Mouse (Mus musculus) CH12.LX (cell line): ENCODE data around the gene Trappc10. TPM values are rescaled to one million over a fixed set of nuclear protein-coding genes. Genes with fewer than 3 reads are reported as not detected.

ENCODE experiments used
- DNase-seq: peaks from one replicate; pipeline ENCODE4 v3.0.0-alpha.2; 2013; ENCODE audit errors: extremely low read depth
- H3K27ac ChIP-seq: 2 replicates; pipeline ENCODE4 v1.5.1; 2012; ENCODE audit warnings: low read depth, mild to moderate bottlenecking, control low read depth, moderate library complexity; ENCODE audit not compliant: insufficient read depth
- H3K27me3 ChIP-seq: replicated peaks from 2 replicates; pipeline ENCODE3; 2012; ENCODE audit warnings: inconsistent platforms
- H3K36me3 ChIP-seq, 2 experiments: replicated peaks in 1 of 2; 2 replicates each; pipeline versions ENCODE3 to v1.6.1; 2012; ENCODE audit warnings: inconsistent platforms in 1 of 2, low read length in 1 of 2, mild to moderate bottlenecking in 1 of 2, mixed read lengths in 1 of 2, moderate library complexity in 1 of 2; ENCODE audit not compliant: control insufficient read depth in 1 of 2, insufficient read depth in 1 of 2
- H3K4me1 ChIP-seq, 2 experiments: 2 replicates each; pipeline ENCODE4 v1.6.1; 2012; ENCODE audit warnings: inconsistent platforms in 1 of 2, moderate library complexity in 1 of 2; ENCODE audit not compliant: insufficient read depth in 2 of 2, control insufficient read depth in 1 of 2
- H3K4me2 ChIP-seq: 2 replicates; pipeline ENCODE4 v1.6.1; 2012; ENCODE audit warnings: low read depth, mild to moderate bottlenecking, control low read depth; ENCODE audit not compliant: poor library complexity, insufficient read depth, severe bottlenecking
- H3K4me3 ChIP-seq, 3 experiments: fragments of 150-350 bp in 1 of 3; sonication (generic) in 1 of 3; replicated peaks in 1 of 3; 2 replicates each; pipeline versions ENCODE3 to v1.5.1; 2011 to 2012; ENCODE audit warnings: low read depth in 2 of 3, low read length in 2 of 3, mild to moderate bottlenecking in 2 of 3, moderate library complexity in 2 of 3, control low read depth in 1 of 3, improper control_type of control experiment in 1 of 3, inconsistent platforms in 1 of 3, mixed read lengths in 1 of 3; ENCODE audit not compliant: poor library complexity in 1 of 3
- H3K79me2 ChIP-seq: replicated peaks from 2 replicates; pipeline ENCODE4 v1.6.1; 2012; ENCODE audit warnings: mild to moderate bottlenecking, moderate library complexity; ENCODE audit not compliant: control insufficient read depth, poor library complexity, insufficient read depth, severe bottlenecking; ENCODE audit errors: extremely low read depth
- H3K9ac ChIP-seq: 2 replicates; pipeline ENCODE4 v1.6.1; 2012; ENCODE audit warnings: low read depth, mild to moderate bottlenecking, control low read depth, moderate library complexity; ENCODE audit not compliant: insufficient read depth
- H3K9me3 ChIP-seq: replicated peaks from 2 replicates; pipeline ENCODE3; 2012; ENCODE audit warnings: low read length, inconsistent platforms, mixed read lengths
- CHD1 ChIP-seq: IDR thresholded peaks from 2 replicates; pipeline ENCODE4 v1.6.1; 2012; ENCODE audit warnings: low read depth, low read length, improper control_type of control experiment, inconsistent platforms
- CHD2 ChIP-seq: IDR thresholded peaks from 2 replicates; pipeline ENCODE4 v1.6.1; 2011; ENCODE audit warnings: low read length, improper control_type of control experiment
- E2F4 ChIP-seq: IDR thresholded peaks from 2 replicates; pipeline ENCODE4 v1.6.1; 2011; ENCODE audit warnings: low read depth, low read length, improper control_type of control experiment; ENCODE audit not compliant: insufficient replicate concordance
- ELF1 ChIP-seq: IDR thresholded peaks from 2 replicates; pipeline ENCODE4 v1.6.1; 2014; ENCODE audit warnings: low read depth, mild to moderate bottlenecking, inconsistent platforms, low read length, improper control_type of control experiment
- HCFC1 ChIP-seq: IDR thresholded peaks from 2 replicates; pipeline ENCODE4 v1.6.1; 2012; ENCODE audit warnings: low read depth, mild to moderate bottlenecking, inconsistent platforms, low read length, improper control_type of control experiment
- JUND ChIP-seq: conservative IDR thresholded peaks from 2 replicates; pipeline ENCODE4 v1.6.1; 2011; ENCODE audit warnings: low read depth, low read length, improper control_type of control experiment
- KAT2A ChIP-seq: IDR thresholded peaks from 2 replicates; pipeline ENCODE4 v1.6.1; 2012; ENCODE audit warnings: low read length, improper control_type of control experiment, inconsistent platforms; ENCODE audit not compliant: insufficient replicate concordance
- MAFK ChIP-seq: IDR thresholded peaks from 2 replicates; pipeline ENCODE4 v1.6.1; 2011; ENCODE audit warnings: low read length, improper control_type of control experiment; ENCODE audit not compliant: insufficient replicate concordance
- MAZ ChIP-seq: IDR thresholded peaks from 2 replicates; pipeline ENCODE4 v1.6.1; 2012; ENCODE audit warnings: low read depth, mild to moderate bottlenecking, inconsistent platforms, low read length, improper control_type of control experiment, moderate library complexity
- MEF2A ChIP-seq: IDR thresholded peaks from 2 replicates; pipeline ENCODE4 v1.6.1; 2014; ENCODE audit warnings: low read depth, mild to moderate bottlenecking, inconsistent platforms, low read length, improper control_type of control experiment, borderline replicate concordance
- MXI1 ChIP-seq: IDR thresholded peaks from 2 replicates; pipeline ENCODE4 v1.6.1; 2011; ENCODE audit warnings: mild to moderate bottlenecking, low read depth, low read length, improper control_type of control experiment
- MYC ChIP-seq: IDR thresholded peaks from 2 replicates; pipeline ENCODE4 v1.6.1; 2011; ENCODE audit warnings: low read depth, mild to moderate bottlenecking, improper control_type of control experiment, low read length
- NELFE ChIP-seq: IDR thresholded peaks from 2 replicates; pipeline ENCODE4 v1.6.1; 2011; ENCODE audit warnings: low read depth, low read length, improper control_type of control experiment
- NRF1 ChIP-seq: IDR thresholded peaks from 2 replicates; pipeline ENCODE4 v1.6.1; 2014; ENCODE audit warnings: low read depth, mild to moderate bottlenecking, inconsistent platforms, low read length, improper control_type of control experiment, moderate library complexity
- PAX5 ChIP-seq: IDR thresholded peaks from 2 replicates; pipeline ENCODE4 v1.6.1; 2012; ENCODE audit warnings: low read length, inconsistent platforms, mixed read lengths
- POLR2A ChIP-seq: IDR thresholded peaks from 2 replicates; pipeline ENCODE4 v1.6.1; 2011; ENCODE audit warnings: low read depth, mild to moderate bottlenecking, improper control_type of control experiment, low read length
- RCOR1 ChIP-seq: conservative IDR thresholded peaks from 2 replicates; pipeline ENCODE4 v1.6.1; 2012; ENCODE audit warnings: low read depth, mild to moderate bottlenecking, inconsistent platforms, low read length, improper control_type of control experiment
- SIN3A ChIP-seq: IDR thresholded peaks from 2 replicates; pipeline ENCODE4 v1.6.1; 2012; ENCODE audit warnings: low read length, improper control_type of control experiment, inconsistent platforms
- SMC3 ChIP-seq: IDR thresholded peaks from 2 replicates; pipeline ENCODE4 v1.6.1; 2011; ENCODE audit warnings: low read depth, low read length, improper control_type of control experiment
- TBP ChIP-seq: conservative IDR thresholded peaks from 2 replicates; pipeline ENCODE4 v1.6.1; 2011; ENCODE audit warnings: low read depth, low read length, improper control_type of control experiment
- ZKSCAN1 ChIP-seq: IDR thresholded peaks from 2 replicates; pipeline ENCODE4 v1.6.1; 2012; ENCODE audit warnings: low read depth, inconsistent platforms, low read length, improper control_type of control experiment, borderline replicate concordance
- ZNF384 ChIP-seq: IDR thresholded peaks from 2 replicates; pipeline ENCODE4 v1.6.1; 2012; ENCODE audit warnings: low read depth, low read length, improper control_type of control experiment, inconsistent platforms
- dilution Hi-C: fragments of 300-500 bp; cut with MboI; formaldehyde crosslinking; loops from 2 replicates; pipeline ENCODE4 v1.14.3; 2020; ENCODE audit warnings: low sequenced_read_pairs; ENCODE audit not compliant: extremely low pct_unique_long_range_greater_than_20kb, extremely low pct_ligation_motif_present
- in situ Hi-C: fragments of 300-500 bp; cut with MboI; formaldehyde crosslinking; loops from 3 replicates; pipeline ENCODE4 v1.14.3; 2019; ENCODE audit warnings: low sequenced_read_pairs, low pct_ligation_motif_present, low pct_unique_long_range_greater_than_20kb, mixed read lengths
- polyA plus RNA-seq: library from polyadenylated mRNA; unstranded; fragments of >175 nt; gene quantifications from 2 replicates; pipeline ENCODE4 v1.2.1, GENCODE M21; 2012; ENCODE audit warnings: low read depth; ENCODE audit not compliant: insufficient read length
- total RNA-seq, 2 experiments: library from RNA; depleted of rRNA; stranded (reverse); fragments of 300-350 nt in 1 of 2; fragments of >200 nt in 1 of 2; gene quantifications; 2 replicates each; pipeline ENCODE4 v1.2.3; 2012 to 2014

Trappc10 gene
- total and polyA plus RNA-seq, 3 experiments: 22.1 to 26.7 (median 26.5) TPM

DNA sequence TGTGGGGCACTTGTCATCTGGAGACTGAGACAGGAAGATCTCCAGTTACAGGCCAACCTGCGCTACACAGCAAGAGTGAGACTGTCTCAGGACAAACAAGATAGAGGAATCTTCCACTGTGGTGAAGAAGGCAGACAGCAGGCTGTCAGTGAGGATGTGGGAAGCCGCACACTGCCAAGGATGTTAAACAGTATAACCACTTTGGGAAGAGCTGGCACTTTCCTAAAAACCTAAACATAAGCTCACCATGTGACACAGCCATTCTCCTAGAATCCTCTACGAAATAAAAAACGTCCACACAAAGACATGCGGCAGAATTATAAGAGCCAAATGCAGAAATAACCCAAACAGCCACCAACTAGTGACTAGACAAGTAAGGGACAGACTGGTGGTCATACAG is 6.1 kb downstream of the Trappc10 start:
- H3K27ac ChIP-seq: no peak overlapping the region
- H3K4me3 ChIP-seq: no peak overlapping the region
- in situ Hi-C loops: no loop called here
- H3K4me2 ChIP-seq: no peak overlapping the region
- no peak for DNase-seq
- H3K36me3 ChIP-seq: peaks cover 5 to 70% of the 10 kb centered on the region in 2 experiments
- peaks cover 5 to 37% of the 10 kb centered on the region in 2 experiments for H3K4me1 ChIP-seq
- dilution Hi-C loops: no loop called here
- H3K79me2 ChIP-seq: peaks cover 14% of the 10 kb centered on the region
- H3K9ac ChIP-seq: no peak overlapping the region
- no peaks in the 10 kb centered on the region for H3K9me3 ChIP-seq
- TF ChIP-seq CHD1: no peak
- no peak for TF ChIP-seq NRF1
- no peak for TF ChIP-seq PAX5
- TF ChIP-seq MAZ: no peak
- no peak for TF ChIP-seq RCOR1
- TF ChIP-seq ZNF384: no peak
- no peak for TF ChIP-seq NELFE
- TF ChIP-seq MYC: no peak
- TF ChIP-seq CHD2: no peak
- no peaks in the 10 kb centered on the region for H3K27me3 ChIP-seq

- TF ChIP-seq MAZ (no peak), SIN3A (no peak), E2F4 (no peak), TBP (no peak), ZKSCAN1 (no peak), RCOR1 (no peak)
- H3K27me3 ChIP-seq: no peaks in the 10 kb centered on the region
- no peak for DNase-seq
- H3K36me3 ChIP-seq: peaks cover 5 to 71% of the 10 kb centered on the region in 2 experiments
- H3K9ac ChIP-seq: no peak overlapping the region
- no peak overlapping the region for H3K4me3 ChIP-seq
- peaks cover under 1 to 37% of the 10 kb centered on the region in 2 experiments for H3K4me1 ChIP-seq
- peaks cover 11% of the 10 kb centered on the region for H3K79me2 ChIP-seq
- no peaks in the 10 kb centered on the region for H3K9me3 ChIP-seq
- in situ Hi-C loops: no loop called here
- dilution Hi-C loops: no loop called here
- no peak overlapping the region for H3K27ac ChIP-seq
- no peak overlapping the region for H3K4me2 ChIP-seq
Measured at GRCm38 (mm10) chr10:78237809-78238208, 6.6 kb downstream of the Trappc10 start.

GRCm38 (mm10) chr10:78236885-78237629 is 7.4 kb downstream of the Trappc10 start:
- H3K79me2 ChIP-seq: peaks cover 9% of the 10 kb centered on the region
- no peak overlapping the region for H3K27ac ChIP-seq
- H3K9ac ChIP-seq: no peak overlapping the region
- H3K4me1 ChIP-seq: peaks cover 3 to 37% of the 10 kb centered on the region in 2 experiments; a peak in 3 of 4 replicates
- in situ Hi-C loops (no loop called here), dilution Hi-C loops (no loop called here)
- no peak for DNase-seq
- TF ChIP-seq JUND: no peak
- no peak for TF ChIP-seq POLR2A
- no peak for TF ChIP-seq MXI1
- no peak for TF ChIP-seq KAT2A
- no peak for TF ChIP-seq SMC3
- no peak for TF ChIP-seq MEF2A
- TF ChIP-seq ZNF384: no peak
- TF ChIP-seq HCFC1: no peak
- no peak for TF ChIP-seq MAFK
- TF ChIP-seq ELF1: no peak
- no peak overlapping the region for H3K4me2 ChIP-seq
- peaks cover 5 to 70% of the 10 kb centered on the region in 2 experiments for H3K36me3 ChIP-seq
- no peak overlapping the region for H3K4me3 ChIP-seq
- no peaks in the 10 kb centered on the region for H3K27me3 ChIP-seq
- H3K9me3 ChIP-seq: no peaks in the 10 kb centered on the region
